Mouse (Mus musculus) adrenal gland, postnatal 36 days (tissue): ENCODE measurements around the gene Lsm10. TPM values are rescaled to one million over a fixed set of nuclear protein-coding genes. Genes with fewer than 3 reads are reported as not detected.

Experiments
- DNase-seq, 2 experiments: peaks; one replicate each; pipeline ENCODE4 v3.0.0; 2021; ENCODE audit warnings: mixed read lengths in 1 of 2
- total RNA-seq, 2 experiments: library from RNA; stranded (reverse); gene quantifications; 2 replicates each; pipeline ENCODE4 v1.2.3; 2021

Lsm10 gene
- total RNA-seq, 2 experiments from 2014 or later: 21.8 to 40.1 TPM

GRCm38 (mm10) chr4:126118651-126119050 lies 22.2 kb downstream of the Lsm10 start:
- no peak for DNase-seq

GRCm38 (mm10) chr4:126119051-126119450 lies 22.6 kb downstream of the Lsm10 start:
- DNase-seq: no peak

- no peak for DNase-seq
Measured at GRCm38 (mm10) chr4:126120052-126120451, 23.6 kb downstream of the Lsm10 start.

GRCm38 (mm10) chr4:126120506-126120905 lies 24.1 kb downstream of the Lsm10 start:
- DNase-seq: no peak

GRCm38 (mm10) chr4:126123309-126124040 lies 27.1 kb downstream of the Lsm10 start:
- peak; percentile 49 to 60 for DNase-seq

- no peak for DNase-seq
Measured at GRCm38 (mm10) chr4:126130502-126130901, 34.1 kb downstream of the Lsm10 start.

DNA sequence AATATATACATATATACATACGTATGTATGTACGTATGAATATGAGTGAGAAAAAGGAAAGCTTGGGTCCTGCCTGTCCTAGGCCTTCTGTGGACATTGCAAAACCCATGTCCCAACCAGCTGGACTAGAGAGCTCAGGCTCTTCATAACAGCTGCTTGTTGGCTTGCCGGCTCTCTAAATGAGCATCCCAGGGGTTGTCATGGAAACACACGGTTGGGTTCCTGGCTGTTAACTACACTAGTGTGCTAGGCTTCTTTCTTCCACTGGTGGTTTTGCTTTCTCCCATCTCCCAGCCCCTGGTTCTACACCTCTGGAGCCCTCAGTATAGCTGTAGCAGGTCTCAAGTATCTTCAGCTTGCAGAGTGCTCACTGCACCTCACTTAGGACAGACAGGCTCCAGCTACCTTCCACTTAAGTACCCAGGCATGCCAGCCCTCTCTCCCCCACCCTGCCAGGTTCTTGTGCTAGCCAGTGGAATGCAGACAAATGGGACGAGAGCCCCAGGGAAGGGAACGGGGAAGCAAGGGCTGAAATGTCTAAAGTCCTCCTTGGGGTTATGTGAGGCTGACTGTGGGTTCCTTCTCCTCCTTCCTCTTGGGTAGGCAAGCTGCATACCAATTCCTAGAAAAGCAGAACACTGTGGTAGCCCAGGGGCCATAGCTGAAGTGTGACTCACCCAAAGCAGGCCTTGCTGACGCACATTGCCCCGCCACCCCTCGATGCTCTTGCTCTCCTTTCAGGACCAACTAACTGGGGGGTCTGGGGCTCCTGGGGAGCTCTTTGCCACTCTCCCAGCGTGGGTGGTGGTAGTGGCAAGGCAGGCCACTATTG lies 35.1 kb downstream of the Lsm10 start:
- peak; percentile 73 to 77 for DNase-seq

- DNase-seq: no peak
Measured at GRCm38 (mm10) chr4:126132636-126133264, 36.3 kb downstream of the Lsm10 start.

- DNase-seq: no peak
Measured at GRCm38 (mm10) chr4:126134236-126134635, 37.8 kb downstream of the Lsm10 start.

GRCm38 (mm10) chr4:126134639-126135038 lies 38.2 kb downstream of the Lsm10 start:
- DNase-seq: no peak

- DNase-seq: no peak
Measured at GRCm38 (mm10) chr4:126137773-126138172, 41.4 kb downstream of the Lsm10 start.

DNA sequence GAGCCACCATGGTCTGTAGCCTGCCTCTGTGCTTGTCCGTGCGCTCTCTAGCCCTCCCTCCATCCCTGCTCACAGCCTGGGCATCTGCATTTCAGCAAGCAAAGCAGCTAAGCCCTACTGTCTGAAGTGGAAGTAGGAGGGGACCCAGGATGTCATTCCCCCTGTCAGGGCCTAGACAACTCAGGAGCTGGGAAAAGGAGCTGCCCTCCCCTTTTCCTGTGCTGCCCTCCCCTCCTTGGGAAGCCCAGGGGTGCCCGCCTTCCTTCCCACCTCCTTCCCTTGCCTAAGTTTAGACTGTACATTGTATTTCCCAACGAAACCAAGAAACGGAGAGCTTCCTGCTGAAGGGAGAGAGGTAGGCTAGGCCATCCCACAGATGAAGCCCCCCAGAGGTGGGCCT lies 44.6 kb downstream of the Lsm10 start:
- DNase-seq: peak in 1 of 2 experiments; percentile 57

GRCm38 (mm10) chr4:126145396-126145795 lies 49.0 kb downstream of the Lsm10 start:
- DNase-seq: no peak

GRCm38 (mm10) chr4:126146974-126147532 lies 50.6 kb downstream of the Lsm10 start:
- no peak for DNase-seq

GRCm38 (mm10) chr4:126147533-126148160 lies 51.2 kb downstream of the Lsm10 start, which contains the start of gene Eva1b:
Eva1b (plus strand) TSS chr4:126147744.
- DNase-seq: peak; percentile 53 to 73

Other genes starting within 250 kb of the Lsm10 start
- gene Csf3r, start 72.1 kb upstream of the Lsm10 start, total RNA-seq: 1 to 10 TPM; 1.1 to 2.2 TPM
- gene Mrps15, start 49.7 kb upstream of the Lsm10 start, total RNA-seq: 10 to 100 TPM; 76.6 to 90.3 TPM
- gene Oscp1, start 38.1 kb upstream of the Lsm10 start, total RNA-seq: 10 to 100 TPM in 1 of 2 experiments, 1 to 10 TPM in 1; 9.7 to 15.2 TPM
- gene Stk40, start 7.3 kb downstream of the Lsm10 start, total RNA-seq: 10 to 100 TPM; 52.4 to 63.1 TPM
- gene Eva1b, start 51.1 kb downstream of the Lsm10 start, total RNA-seq: 10 to 100 TPM; 24.1 to 29.0 TPM
- 1 to 10 TPM; 2.9 to 3.8 TPM for gene Sh3d21, start 66.9 kb downstream of the Lsm10 start, total RNA-seq
- 100 to 1,000 TPM; 186 to 192 TPM for gene Thrap3, start 106.1 kb downstream of the Lsm10 start, total RNA-seq
- gene Map7d1, start 159.7 kb downstream of the Lsm10 start, total RNA-seq: 10 to 100 TPM; 47.7 to 84.9 TPM
- gene Trappc3, start 165.7 kb downstream of the Lsm10 start, total RNA-seq: 10 to 100 TPM; 88.7 to 96.5 TPM
- 1 to 10 TPM; 3.0 to 3.2 TPM for gene Col8a2, start 190.2 kb downstream of the Lsm10 start, total RNA-seq
- gene Adprhl2, start 225.1 kb downstream of the Lsm10 start, total RNA-seq: 10 to 100 TPM; 31.2 to 34.2 TPM
- gene Tekt2, start 229.1 kb downstream of the Lsm10 start, total RNA-seq: 1 to 10 TPM; 1.4 TPM